Mouse (Mus musculus): Measurements from ENCODE around the gene Brip1.

- TF ChIP-seq CTCF (IDR thresholded peaks at IDR 0.05) (no peak), EP300 (IDR thresholded peaks at IDR 0.05) (no peak)
These were observed 112.2 kb downstream of the Brip1 start for GRCm38 (mm10) chr11:86088815-86089214.

Measured in lung, postnatal 0 days (tissue).